Mouse (Mus musculus) ovary, postnatal 36 days (tissue): ENCODE data around the gene Nxph1.

Experiments used
- DNase-seq: peaks from one replicate; pipeline ENCODE4 v3.0.0; 2022; ENCODE audit warnings: low spot score, mixed read lengths

The Nxph1 gene

DNA sequence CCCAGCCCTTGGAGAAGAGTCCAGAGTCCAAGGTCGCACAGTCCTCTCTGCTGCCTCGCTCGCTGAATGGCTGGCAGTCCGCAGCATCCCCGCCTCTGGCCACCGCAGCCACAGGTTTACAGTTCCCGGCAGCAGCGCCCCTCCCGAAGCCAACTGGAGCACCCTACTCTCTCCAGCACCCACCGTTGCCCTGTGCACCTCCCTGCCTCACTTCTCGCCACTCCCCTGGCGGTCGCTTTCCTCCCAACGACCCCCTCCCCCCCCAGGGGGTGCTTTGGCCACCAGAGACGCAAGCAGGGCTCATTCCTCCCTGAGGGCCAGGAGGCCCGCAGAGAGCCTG is at the start of gene Nxph1:
TSS of gene Nxph1 (plus strand) at position 301 of the 340 bp plus-strand sequence.
- no peak for DNase-seq

DNA sequence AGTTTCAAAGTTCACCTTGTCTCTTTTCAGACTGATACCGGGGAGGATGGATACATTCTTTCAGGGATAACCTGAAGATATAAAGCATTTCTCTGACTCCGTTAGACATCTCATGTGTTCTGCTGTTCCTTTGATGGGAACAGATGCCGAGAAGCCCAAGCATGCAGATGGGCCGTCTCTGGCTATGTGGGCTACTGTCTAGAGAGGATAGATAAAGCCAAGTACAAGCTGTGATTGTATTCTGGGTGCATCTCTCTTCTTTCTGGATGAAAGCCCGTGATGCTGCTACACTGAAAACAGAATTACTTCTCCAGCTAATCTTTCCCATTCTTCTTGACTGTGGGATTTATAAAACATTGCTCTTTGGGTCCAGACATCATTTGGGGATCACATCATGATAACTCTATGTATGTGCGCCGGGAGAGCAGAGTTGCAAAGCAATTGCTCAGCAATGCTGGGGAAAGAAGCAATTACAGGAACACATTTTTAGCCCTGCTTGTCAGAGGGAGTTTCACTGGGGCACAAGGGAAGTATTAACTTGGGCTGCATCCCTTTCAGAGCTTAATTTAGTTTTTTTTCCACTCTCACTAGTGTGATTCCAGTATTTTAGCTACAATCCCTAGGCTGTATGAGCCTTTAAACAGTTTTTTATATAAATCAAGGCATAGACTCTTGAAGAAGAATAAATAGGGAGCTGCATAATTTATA is 48.1 kb upstream of the Nxph1 start:
- no peak for DNase-seq

DNA sequence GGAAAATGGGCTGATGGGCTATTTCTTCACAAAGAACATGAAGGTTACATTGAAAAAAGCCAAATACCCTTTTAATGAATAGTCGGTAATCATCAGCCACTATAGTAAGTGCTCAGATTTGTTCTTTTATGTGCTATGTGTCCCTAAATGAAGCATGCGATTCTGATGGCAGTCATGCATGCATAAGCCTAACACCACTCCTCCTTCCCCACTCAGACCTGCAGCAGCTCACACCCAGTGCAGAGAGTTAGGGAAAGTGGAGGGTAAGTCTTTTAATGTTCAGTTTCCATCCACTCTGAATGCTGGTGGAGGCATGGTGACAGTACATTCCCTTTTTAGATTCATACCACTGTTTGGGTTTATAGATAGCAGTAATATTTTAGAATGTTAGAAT is 47.5 kb upstream of the Nxph1 start:
- DNase-seq = no peak

DNA sequence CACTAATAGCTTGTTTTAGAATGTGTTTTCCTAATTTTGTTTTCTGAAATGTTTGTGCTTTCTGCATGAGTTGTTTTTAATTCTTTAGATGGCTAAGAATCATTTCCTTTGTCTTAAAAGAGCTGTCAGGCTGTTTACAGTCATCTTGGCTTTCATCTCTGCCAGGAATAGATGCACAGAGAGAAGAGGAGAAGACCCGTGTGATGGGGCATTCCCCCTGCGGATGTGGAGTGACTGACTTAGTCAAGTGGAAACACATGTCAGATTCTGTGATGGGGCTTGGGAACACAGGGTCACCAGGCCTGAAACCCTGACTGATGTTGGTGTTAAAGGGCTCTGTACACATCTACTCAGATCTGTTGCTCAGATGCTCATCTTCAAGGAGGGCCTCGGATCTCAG is 40.3 kb upstream of the Nxph1 start:
- no peak for DNase-seq

DNA sequence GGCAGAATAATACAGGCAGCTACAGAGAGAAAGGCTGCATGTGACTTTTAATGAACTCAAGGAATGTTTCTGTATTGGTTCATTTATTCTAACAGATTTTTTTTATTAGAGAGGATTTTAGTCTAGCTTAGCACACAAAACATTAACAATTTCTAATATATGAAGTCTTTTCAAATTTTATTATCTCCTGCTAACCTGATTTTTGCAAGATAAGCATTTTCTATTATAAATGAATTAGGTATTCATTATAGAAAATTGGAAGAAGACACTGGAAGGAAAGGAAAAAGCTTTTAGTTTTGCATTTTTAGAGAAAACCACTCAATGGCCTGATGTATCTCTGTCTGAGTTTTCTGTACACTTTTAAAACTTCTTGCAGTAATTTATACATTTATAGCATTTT is 34.8 kb upstream of the Nxph1 start:
- DNase-seq = no peak

DNA sequence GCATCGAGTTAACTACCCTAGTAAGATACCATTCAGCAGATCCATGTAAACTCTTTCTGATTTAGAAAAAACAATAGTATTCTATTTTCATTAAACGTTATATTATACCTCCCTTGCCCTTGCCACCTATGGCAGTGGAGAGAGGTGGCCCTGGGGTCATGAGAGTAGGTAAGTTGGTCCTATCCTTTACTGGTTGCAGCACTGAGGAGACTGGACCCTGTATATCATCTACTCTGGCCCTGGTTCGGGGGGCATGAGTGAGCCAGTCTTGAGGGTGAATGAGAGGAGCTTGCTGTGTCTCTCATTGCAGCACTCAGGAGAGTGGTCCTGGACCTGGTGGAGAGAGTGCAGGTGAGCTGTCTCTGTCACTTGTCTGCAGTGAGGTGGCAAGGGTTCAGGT is 33.5 kb upstream of the Nxph1 start:
- DNase-seq = no peak

DNA sequence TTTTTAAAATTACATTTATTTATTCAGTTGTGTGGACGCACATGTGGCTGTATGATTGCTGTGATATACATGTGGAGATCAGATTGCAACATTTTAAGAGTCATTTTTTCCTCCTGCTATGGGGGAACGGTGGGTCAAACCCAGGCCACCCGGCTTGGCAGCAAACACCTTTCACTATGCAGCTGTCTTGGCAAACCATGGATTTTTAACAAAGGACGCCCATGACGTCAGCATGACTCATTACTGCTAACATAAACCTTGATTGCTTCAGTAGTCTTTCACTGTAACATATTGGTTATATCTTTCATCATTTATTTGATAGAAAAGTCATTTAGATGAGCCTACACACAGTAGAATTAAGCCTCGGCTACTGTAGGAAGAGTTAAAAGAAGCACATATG is 23.8 kb upstream of the Nxph1 start:
- DNase-seq = no peak

DNA sequence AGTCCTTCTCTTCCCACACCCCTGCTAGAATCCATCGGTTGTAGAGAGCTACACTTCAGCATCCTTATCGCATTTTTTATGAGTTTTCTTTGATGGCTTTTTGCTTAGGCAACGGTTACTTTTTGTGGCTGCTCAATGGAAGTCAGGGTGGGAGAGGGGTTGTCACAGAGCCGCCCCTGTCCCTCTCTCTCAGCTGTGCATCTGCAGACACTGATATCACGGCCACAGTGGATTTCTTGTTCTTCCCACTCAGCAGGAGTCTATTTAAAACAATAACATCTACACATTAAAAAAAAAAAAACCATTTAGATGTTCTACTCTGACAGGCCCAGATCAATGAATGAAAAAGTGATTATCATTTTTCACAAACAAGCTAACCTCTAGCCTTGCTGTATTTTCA is 13.0 kb upstream of the Nxph1 start:
- no peak for DNase-seq

DNA sequence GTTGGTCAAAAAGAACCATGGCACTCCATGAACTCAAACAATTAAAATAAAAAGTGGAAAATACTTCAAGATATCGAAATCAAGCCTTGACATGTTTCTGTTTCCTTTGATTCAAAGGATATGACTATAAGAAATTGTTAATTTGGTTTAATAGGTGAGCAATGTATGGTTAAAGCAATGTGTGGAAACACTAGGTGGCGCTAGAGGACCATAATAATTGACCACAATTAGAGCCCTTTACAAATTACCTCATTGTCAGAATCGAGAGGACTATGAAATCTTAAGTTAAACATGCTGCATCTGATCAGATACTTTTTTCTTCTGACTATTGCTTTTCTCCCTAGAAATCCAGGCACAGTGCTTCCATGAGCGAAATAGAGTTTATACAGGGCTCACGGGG is 12.5 kb upstream of the Nxph1 start:
- DNase-seq = no peak

DNA sequence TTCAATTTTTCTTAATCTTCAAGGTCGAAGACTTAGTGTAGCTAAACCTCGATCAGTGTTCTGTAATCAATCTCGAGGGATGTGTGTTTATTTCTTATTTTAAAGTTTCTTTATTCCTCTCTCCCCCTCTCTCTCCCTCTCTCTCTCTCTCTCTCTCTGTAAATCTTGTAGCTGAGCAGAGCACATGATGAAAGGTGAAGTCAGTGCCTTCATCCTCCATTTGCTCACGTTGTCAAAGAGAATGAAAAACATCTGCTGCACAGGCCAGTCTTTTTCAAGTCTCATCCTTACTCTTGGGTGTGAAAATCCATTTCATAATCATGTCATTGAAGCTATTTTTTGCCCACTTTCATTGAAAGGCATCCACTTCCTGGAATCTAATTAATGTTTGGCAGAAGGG is 12.1 kb upstream of the Nxph1 start:
- DNase-seq = no peak

DNA sequence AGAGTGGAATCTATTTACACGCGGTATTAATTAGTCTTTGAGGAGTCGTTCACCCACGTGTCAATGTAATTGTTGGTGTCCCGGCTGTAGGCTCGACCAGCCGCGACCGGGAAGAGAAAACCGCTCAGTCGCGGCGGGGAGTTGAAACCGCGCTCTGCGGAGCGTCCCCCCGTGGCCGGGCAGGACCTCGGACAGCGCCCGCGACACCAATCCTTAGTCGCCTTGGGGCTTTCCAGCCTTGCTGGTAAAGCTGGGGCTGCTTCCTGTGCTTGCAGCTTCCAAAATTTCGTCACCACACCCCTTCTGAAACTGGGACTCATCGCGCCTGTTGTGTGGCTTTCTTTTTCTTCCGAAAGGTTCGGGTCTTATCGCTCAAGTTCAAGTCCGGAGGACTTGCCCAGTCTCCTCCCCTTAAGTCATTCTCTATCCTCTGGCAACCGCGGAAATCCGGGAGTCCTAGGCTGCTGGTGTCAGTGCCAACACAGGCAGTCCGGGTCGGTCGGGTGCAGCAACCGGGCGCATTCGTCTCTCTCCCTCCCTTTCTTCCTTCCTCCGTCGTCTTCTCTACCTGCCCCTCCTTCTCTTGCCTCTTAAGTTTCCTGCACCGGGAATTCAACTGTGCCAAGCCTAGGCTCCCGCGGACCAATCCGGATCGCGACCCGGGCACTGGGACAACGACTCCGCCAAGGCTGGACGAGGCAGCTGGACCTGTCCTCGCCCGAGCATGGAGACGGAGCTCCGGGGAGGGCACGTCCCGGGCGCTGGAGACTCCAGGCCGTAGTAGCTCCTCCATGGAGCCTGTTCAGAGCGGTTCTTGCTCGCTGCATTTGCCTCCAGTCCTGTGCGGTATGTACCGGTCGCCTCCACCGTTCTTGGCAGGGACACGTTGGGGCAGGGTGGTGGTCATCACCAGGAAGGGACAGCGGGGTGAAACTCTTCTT is 510 bp downstream of the Nxph1 start:
- peak; percentile 64 for DNase-seq

DNA sequence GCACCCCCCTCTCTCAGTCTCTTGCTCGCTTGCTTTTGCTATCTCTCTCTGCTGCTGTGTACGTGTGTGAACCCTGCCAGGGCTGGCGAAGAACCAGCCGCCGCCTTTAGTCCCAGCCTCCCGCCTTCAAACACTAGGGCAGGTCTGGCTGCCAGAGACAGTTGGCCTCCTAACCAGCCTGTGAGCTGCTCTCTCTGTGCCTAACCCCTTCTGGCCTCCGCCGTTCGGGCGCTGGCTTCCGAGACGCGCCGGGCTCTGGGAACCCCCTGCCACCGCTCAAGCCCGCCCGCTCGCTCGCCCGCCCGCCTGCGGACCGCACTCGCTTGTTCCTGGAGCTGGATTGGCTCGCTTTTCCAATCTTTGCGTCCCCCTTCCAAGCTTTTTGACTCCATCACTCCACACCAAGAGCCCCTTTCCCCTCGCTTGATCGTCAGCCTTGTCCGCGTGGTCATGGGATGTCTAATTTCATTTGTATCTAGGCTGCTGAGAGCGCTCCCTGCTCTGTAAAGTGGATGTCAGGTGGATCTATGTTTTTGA is 1.5 kb downstream of the Nxph1 start:
- DNase-seq = no peak

DNA sequence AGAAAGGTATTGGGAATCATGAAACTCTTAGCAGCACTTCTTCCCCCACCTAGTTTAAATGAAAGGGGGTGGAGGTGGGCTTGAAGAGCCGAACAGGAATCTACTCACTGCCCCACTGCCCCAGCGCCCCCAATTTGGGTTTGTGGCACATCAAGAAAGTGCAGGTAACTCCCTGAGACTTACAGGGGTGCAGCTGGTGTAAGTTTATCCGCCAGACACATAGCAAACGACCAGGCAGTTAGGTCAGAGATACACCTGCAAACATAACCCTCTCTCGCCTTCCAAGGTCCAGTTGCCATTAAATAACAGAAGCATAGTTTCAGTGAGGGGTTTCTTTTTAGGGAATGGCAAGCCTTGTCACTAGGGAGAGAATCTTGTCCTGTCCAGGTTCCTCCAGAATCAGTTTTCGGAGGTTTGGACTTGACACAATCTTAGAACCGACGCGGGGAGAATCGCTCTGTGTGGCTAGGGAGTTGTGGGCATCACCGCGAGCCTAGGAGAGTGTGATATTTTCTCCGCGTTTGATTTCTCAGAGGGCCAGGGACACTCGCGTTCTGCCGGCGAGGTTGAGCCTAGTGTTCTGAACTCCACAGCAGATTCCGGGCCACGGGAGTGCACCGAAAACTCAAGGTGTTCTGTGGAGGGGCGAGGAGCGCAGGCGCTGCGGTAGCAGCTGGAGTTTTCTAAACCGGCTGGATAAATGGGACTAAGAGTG is 2.5 kb downstream of the Nxph1 start:
- no peak for DNase-seq

DNA sequence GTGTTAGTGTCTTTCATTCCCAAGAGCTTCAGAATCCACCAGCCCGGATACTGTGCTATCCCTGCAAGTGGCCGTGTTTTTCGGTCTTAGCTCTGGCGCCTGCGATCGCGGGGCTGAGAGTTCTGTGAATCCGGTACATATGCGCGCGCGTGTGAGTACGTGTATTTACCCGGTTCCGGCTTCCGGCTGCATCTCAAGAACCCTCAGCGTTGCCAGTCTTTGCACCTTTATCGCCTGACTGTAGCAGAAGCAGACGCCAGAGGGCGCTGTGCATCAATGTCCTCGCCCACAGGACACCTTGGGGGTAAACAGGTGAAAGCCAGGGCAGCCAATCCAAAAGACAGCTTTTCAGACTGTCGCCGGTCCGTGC is 3.1 kb downstream of the Nxph1 start:
- DNase-seq = peak; percentile 29

DNA sequence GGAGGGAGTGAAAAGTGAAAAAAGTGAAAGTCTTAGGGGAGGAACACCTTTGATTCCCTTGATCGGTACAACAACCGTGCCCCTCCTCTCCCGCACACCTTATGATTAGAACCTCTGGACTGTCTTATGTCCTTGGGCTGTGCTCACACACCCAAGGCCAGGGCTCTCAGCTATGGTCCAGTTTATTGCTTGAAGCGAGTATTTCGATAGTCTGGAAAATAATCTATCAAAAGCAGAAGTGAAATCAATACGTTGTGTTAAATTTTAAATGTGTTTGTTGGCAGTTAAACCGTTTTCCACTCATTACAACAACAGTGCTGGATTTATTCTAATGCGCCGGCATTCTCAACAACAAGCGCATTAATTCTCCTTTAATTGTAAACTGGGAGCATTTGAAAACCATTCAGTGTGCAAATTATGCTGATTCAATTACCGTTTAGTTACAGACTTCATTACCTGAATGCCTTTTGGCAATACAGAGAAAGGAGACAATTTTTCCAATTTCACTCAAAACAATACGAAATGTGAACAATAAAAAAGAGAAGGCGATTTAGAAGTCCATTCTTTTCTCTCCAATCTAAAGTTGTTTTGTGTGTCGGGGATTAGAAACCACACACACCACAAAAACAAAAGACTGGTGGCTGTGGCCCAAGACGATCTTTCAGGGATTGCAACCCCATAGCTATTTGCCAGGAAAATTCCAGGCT is 3.8 kb downstream of the Nxph1 start:
- DNase-seq = no peak

DNA sequence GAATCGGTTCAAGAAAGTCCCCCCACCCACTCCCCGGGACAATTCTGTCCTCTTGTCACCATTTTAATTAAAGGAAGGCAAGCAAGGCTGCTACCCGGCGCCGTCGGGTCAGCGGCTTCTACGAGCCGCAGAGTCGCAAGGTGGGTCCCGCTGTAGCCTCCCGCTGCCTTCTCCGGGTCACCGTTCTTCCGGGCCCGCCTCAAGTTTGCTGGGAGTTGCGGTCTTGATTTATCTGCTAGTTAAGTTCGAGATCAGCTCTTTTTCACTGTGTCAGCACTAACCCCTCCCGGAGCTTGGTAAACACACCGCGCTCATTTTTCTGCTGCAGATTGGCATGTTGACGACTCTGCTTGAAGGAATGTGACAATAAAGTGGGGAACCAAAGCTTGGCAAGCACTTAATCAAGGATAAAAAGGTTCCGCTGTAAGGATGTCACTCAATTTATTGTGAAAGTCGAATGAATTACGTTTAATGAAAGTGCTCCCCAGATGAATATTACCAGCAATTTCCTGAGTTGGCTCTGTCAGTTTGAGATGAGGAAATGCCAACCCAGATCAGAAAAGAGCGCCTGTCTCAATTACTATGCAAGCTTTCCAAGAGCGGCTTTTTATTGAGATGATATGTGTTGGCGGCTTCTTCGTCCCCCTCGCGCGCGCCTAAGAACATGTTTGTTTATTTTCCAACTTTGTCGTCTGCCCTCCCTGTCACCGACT is 7.7 kb downstream of the Nxph1 start:
- no peak for DNase-seq

DNA sequence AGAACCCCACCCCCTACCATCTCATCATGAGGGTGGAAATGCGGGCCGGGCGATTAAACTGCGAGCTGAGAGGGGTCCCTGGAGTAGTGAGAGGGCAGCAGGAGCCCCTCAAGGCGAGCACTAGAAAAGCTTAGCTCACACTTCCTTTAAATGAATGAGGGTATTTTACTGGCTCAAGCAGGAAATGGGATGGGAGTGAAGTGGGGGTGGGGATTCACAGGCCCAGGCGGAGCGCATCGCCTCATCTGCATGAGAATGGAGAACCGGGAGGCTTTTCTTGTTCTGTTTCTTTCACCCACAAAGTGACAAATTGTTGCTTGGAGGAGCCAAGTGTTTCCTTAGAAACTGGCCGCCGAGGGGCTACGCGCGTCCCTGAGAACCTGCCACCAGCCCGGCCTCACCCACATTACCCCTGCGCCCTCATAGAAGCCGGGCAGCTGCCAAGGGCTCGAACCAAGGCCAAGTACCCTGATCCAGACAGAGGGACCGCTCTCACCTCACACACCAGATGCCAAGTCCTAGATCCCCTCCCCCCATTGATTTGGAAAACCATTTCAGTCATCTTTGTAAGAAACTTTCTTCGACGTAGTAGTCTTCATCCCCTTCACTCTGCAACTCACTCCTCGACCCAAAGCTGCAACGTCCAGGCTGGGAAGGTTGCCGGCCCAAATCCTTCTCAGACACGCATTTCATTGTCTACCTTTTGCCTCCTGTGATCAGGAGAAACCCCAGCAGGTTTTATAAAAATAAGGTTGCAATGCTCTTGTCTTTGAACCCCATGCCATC is 8.7 kb downstream of the Nxph1 start:
- DNase-seq = no peak

DNA sequence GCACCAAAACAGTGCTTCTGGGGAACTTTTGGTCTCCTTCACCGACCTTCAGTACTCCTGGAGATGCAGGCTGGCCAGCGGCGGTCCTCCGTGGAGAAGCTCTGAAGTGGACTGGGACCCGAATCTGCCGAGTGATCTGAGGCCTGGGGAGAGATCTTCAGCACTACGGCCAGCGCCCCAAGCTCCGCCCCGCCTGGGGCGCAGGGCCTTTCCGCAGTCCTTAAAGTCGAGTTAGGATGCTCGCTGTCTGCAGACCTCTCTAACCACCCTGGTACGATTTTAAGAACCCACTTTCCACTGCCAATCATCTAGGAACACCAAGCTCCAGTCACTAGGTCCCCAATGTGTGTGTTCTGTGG is 9.3 kb downstream of the Nxph1 start:
- peak; percentile 61 for DNase-seq

DNA sequence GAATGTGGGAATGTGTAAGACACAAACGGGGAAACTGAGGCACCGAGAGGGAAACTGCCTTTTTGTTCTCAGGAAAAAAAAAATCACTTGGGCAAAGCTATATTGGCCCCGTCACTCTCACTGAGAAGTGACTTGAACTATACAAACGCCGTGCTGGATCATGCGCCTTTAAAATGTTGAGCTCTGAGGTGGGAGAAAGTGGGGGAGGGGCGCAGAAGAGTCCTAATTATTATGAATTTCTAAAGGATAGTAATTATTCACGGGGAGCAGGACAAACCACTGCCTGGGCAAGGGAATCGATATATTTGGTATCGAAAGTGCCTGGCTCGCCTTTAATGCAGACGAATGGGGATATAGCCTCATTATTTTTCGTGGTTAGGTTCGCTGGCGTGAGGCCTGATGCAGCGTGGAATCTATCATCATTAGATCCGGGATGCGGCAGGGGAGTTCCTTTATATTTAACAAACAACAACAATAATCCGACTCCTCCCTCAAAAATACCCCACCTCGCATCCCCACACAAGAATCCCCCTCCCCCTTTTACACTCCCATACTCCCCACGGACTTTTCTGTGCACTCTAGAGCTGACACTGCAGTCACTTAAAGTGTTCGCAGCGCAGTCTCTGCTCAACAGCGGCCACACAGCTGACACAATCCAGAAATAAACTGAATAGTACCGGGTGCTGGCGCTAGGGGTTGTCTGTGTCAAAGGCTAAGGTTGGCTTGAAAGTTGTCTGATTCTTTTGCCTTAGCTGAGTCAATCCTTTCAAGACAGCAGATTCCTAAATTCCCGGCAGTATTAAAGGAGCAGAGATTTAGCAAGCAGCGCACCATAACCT is 10.1 kb downstream of the Nxph1 start:
- DNase-seq = no peak

DNA sequence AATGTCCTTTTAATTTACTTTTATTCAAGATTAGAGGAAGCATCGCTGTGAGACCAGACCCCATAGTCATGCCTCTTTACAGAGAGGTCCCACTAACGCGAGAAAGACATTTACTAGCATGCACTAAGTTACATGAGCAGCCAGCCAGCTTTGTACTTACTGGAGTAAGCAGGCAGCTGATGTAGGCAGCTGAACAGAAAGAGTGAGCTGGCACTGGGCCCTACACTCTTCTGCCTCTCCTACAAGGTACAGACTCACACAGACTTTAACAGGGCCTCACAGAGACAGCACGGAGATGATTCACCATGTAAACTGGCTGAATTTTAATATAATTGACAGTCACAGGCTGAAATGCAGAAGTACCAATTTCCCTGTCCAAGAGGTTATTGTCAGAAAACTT is 11.6 kb downstream of the Nxph1 start:
- DNase-seq = no peak
